ENCODE assay signal across 19 mouse cellular contexts in genomic region chr4:66617743-66618736, GRCm38 (mm10).
DNase-seq lines count a peak whose midpoint lies in the region; ATAC-seq and TF ChIP-seq lines count a peak whose summit lies in the region.
"Had no signal": no experiment of that assay in that cellular context is flagged by ENCODE, and none has a peak within 500 bp of the region (broad histone marks: within the 10 kb centered on the region; RNA-seq: fewer than 3 reads in every experiment).

No protein-coding gene starts in this region.

- no peak overlapping the region for H3K9ac ChIP-seq in lung, embryonic 14.5 days
- H3K9ac ChIP-seq in limb, embryonic 12.5 days (replicated peaks), result no peak overlapping the region
- H3K9ac ChIP-seq: embryonic facial prominence, embryonic 13.5 days; hindbrain, embryonic 13.5 days; intestine, embryonic 15.5 days; liver, embryonic 14.5 days; stomach, embryonic 15.5 days had no signal

- no peak overlapping the region for H3K4me2 ChIP-seq in lung, embryonic 14.5 days
- no peak overlapping the region for H3K4me2 ChIP-seq in limb, embryonic 12.5 days
- H3K4me2 ChIP-seq: embryonic facial prominence, embryonic 13.5 days; heart, embryonic 11.5 days; hindbrain, embryonic 13.5 days; intestine, embryonic 15.5 days; stomach, embryonic 15.5 days had no signal

- no peaks in the 10 kb centered on the region for H3K36me3 ChIP-seq in lung, embryonic 14.5 days (ENCODE audit: insufficient read depth)
- H3K36me3 ChIP-seq in limb, embryonic 12.5 days, result no peaks in the 10 kb centered on the region
- H3K36me3 ChIP-seq: embryonic facial prominence, embryonic 13.5 days; hindbrain, embryonic 13.5 days; intestine, embryonic 15.5 days; stomach, embryonic 15.5 days had no signal

- H3K9me3 ChIP-seq in lung, embryonic 14.5 days (ENCODE audit: low read depth, low read length), result no peaks in the 10 kb centered on the region
- H3K9me3 ChIP-seq in limb, embryonic 12.5 days, result no peaks in the 10 kb centered on the region
- H3K9me3 ChIP-seq: embryonic facial prominence, embryonic 13.5 days; hindbrain, embryonic 13.5 days; intestine, embryonic 15.5 days; stomach, embryonic 15.5 days had no signal

- H3K27me3 ChIP-seq in lung, embryonic 14.5 days (ENCODE audit: insufficient read depth, low read length), result no peaks in the 10 kb centered on the region
- H3K27me3 ChIP-seq in limb, embryonic 12.5 days, result no peaks in the 10 kb centered on the region
- H3K27me3 ChIP-seq: embryonic facial prominence, embryonic 13.5 days; hindbrain, embryonic 13.5 days; intestine, embryonic 15.5 days; stomach, embryonic 15.5 days had no signal

- no peak overlapping the region for H3K4me3 ChIP-seq in lung, embryonic 14.5 days (ENCODE audit: low read depth, low read length)
- no peak overlapping the region for H3K4me3 ChIP-seq in limb, embryonic 12.5 days (replicated peaks)
- H3K4me3 ChIP-seq: embryonic facial prominence, embryonic 13.5 days; gastrocnemius, adult 2 months; hindbrain, embryonic 13.5 days; intestine, embryonic 15.5 days; stomach, embryonic 15.5 days had no signal

- 48% methylated on average over 7 of the region's 7 CpGs for WGBS in lung, embryonic 14.5 days
- WGBS in limb, embryonic 12.5 days, result 54% methylated on average over 7 of the region's 7 CpGs

- ATAC-seq in lung, embryonic 14.5 days (ENCODE audit: insufficient read depth), result peak; percentile 77
- ATAC-seq in limb, embryonic 12.5 days (ENCODE audit: insufficient number of reproducible peaks, insufficient read depth, low FRiP score, low TSS enrichment, low read depth), result peak; percentile 37; the same call in 1 of the 2 replicates
- ATAC-seq: intestine, embryonic 15.5 days; midbrain, embryonic 16.5 days had no signal

- H3K27ac ChIP-seq in lung, embryonic 14.5 days (ENCODE audit: low read depth), result no peak overlapping the region; the same call in 1 of the 2 replicates
- no peak overlapping the region for H3K27ac ChIP-seq in limb, embryonic 12.5 days
- H3K27ac ChIP-seq: embryonic facial prominence, embryonic 13.5 days; gastrocnemius, adult 2 months; hindbrain, embryonic 13.5 days; intestine, embryonic 15.5 days; liver, embryonic 14.5 days; stomach, embryonic 15.5 days had no signal

- DNase-seq in lung, embryonic 14.5 days, result peak; percentile 57
- no peak for DNase-seq in lung, postnatal 14 days
- DNase-seq in cerebellum, adult 18-20 months, result peak; percentile 16 to 29
- DNase-seq in cerebellum, postnatal 25 days, result peak; percentile 36 to 39
- DNase-seq in urinary bladder, postnatal 14 days (ENCODE audit: low spot score), result no peak
- no peak for DNase-seq in thymus, adult 18-20 months
- DNase-seq: gastrocnemius, adult 2 months; heart, postnatal 14 days; kidney, postnatal 4 days; layer of hippocampus, adult 9-11 months; lung, postnatal 36 days had no signal

- no peaks in the 10 kb centered on the region for H3K4me1 ChIP-seq in lung, embryonic 14.5 days (ENCODE audit: insufficient read depth)
- H3K4me1 ChIP-seq in limb, embryonic 12.5 days (replicated peaks), result no peaks in the 10 kb centered on the region
- H3K4me1 ChIP-seq: embryonic facial prominence, embryonic 13.5 days; hindbrain, embryonic 13.5 days; intestine, embryonic 15.5 days; stomach, embryonic 15.5 days had no signal

- no peak for TF ChIP-seq CTCF in lung, embryonic 14.5 days (IDR thresholded peaks at IDR 0.05; ENCODE audit: low read depth)

Comparison
In these comparisons a context has a peak if more than half of its experiments do, and no peak if none do; other contexts are left out.
1. DNase-seq: peak in lung, embryonic 14.5 days (single experiment), cerebellum, adult 18-20 months (2 of 2) and cerebellum, postnatal 25 days (2 of 2); none in lung, postnatal 14 days (single experiment), urinary bladder, postnatal 14 days (single experiment) and thymus, adult 18-20 months (0 of 2).